Mouse (Mus musculus): Measurements from ENCODE around the gene Ybx2.

Ybx2 gene

GRCm38 (mm10) chr11:69965271-69966005 is 29.8 kb downstream of the Ybx2 start:
- no peak for DNase-seq

- DNase-seq, result peak in 1 of 2 experiments; percentile 36
Measured at GRCm38 (mm10) chr11:69966006-69966859, 30.6 kb downstream of the Ybx2 start.

GRCm38 (mm10) chr11:69966860-69967517 is 31.4 kb downstream of the Ybx2 start:
- DNase-seq, result no peak

GRCm38 (mm10) chr11:69968793-69969192 is 33.2 kb downstream of the Ybx2 start:
- DNase-seq, result no peak

GRCm38 (mm10) chr11:69970222-69970621 is 34.6 kb downstream of the Ybx2 start:
- DNase-seq, result no peak

GRCm38 (mm10) chr11:69970775-69971174 is 35.2 kb downstream of the Ybx2 start:
- DNase-seq, result no peak

GRCm38 (mm10) chr11:69974907-69975306 is 39.3 kb downstream of the Ybx2 start:
- DNase-seq, result no peak

GRCm38 (mm10) chr11:69976271-69976670 is 40.7 kb downstream of the Ybx2 start:
- no peak for DNase-seq

- no peak for DNase-seq
Measured at GRCm38 (mm10) chr11:69979827-69980195, 44.2 kb downstream of the Ybx2 start.

GRCm38 (mm10) chr11:69980196-69981140 is 44.9 kb downstream of the Ybx2 start:
- peak; percentile 99 to 100 for DNase-seq

- DNase-seq, result peak in 1 of 2 experiments; percentile 54
Measured at GRCm38 (mm10) chr11:69981141-69981762, 45.7 kb downstream of the Ybx2 start, which contains the start of gene Ctdnep1. Ctdnep1 (plus strand) TSS chr11:69981156.

GRCm38 (mm10) chr11:69982225-69982624 is 46.6 kb downstream of the Ybx2 start, which contains the start of gene Elp5:
Elp5 (minus strand) TSS chr11:69982517.
- DNase-seq, result no peak

- no peak for DNase-seq
Measured at GRCm38 (mm10) chr11:69982877-69983276, 47.3 kb downstream of the Ybx2 start.

GRCm38 (mm10) chr11:69983377-69983776 is 47.8 kb downstream of the Ybx2 start:
- DNase-seq, result no peak

GRCm38 (mm10) chr11:69984431-69984830 is 48.8 kb downstream of the Ybx2 start:
- DNase-seq, result no peak

- peak in 1 of 2 experiments; percentile 25 for DNase-seq
Measured at GRCm38 (mm10) chr11:69989949-69990348, 54.4 kb downstream of the Ybx2 start.

Data from cerebellum, postnatal 25 days (tissue).